ENCODE assay signal across 24 mouse cellular contexts in the genomic region with DNA sequence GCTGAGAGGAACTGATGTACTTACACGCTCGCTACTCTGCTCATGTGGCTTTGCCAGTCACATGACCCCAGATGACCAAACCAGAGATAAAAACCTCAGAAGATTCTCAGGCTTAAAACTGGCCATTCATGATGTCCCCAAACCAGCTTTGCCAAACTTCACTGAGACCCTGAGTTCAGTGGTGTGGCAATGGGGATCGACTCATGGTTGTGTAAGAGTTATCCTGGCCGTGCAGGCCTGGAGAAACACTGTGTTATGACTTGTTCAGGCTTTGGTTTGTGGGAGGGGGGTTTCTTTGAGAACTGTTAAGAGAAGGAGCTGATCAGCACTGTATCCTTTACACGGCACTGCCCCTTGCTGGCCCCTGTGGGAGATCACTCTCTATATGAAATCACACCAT.
"Had no signal": no experiment of that assay in that cellular context is flagged by ENCODE, and none has a peak within 500 bp of the region (broad histone marks: within the 10 kb centered on the region; RNA-seq: fewer than 3 reads in every experiment).

No protein-coding gene starts in this region.

- H3K9me3 ChIP-seq: heart, embryonic 13.5 days; heart, embryonic 15.5 days; hindbrain, embryonic 13.5 days; hindbrain, embryonic 15.5 days; intestine, embryonic 15.5 days; limb, embryonic 10.5 days; limb, embryonic 12.5 days; liver, embryonic 12.5 days had no signal

- H3K27me3 ChIP-seq: hindbrain, embryonic 13.5 days; hindbrain, embryonic 15.5 days had no signal

- H3K36me3 ChIP-seq: heart, embryonic 13.5 days; heart, embryonic 15.5 days; intestine, embryonic 15.5 days; limb, embryonic 10.5 days; limb, embryonic 12.5 days; liver, embryonic 12.5 days had no signal

- H3K4me3 ChIP-seq: heart, adult 2 months; heart, embryonic 13.5 days; heart, embryonic 15.5 days; hindbrain, embryonic 13.5 days; hindbrain, embryonic 15.5 days; intestine, embryonic 15.5 days; layer of hippocampus, adult 2 months; left cerebral cortex, adult 2 months; limb, embryonic 10.5 days; limb, embryonic 12.5 days; liver, embryonic 12.5 days had no signal

- H3K4me2 ChIP-seq: heart, embryonic 11.5 days; heart, embryonic 13.5 days; heart, embryonic 15.5 days; hindbrain, embryonic 13.5 days; hindbrain, embryonic 15.5 days; intestine, embryonic 15.5 days; limb, embryonic 12.5 days; liver, embryonic 12.5 days had no signal

- DNase-seq: gastrocnemius, postnatal 14 days; gastrocnemius, postnatal 36 days; heart, adult 2 months; heart, postnatal 14 days; heart, postnatal 36 days; kidney, adult 18-20 months; kidney, adult 8-10 months; kidney, postnatal 10 days; kidney, postnatal 25 days; kidney, postnatal 4 days; liver had no signal

- H3K27ac ChIP-seq: heart, adult 2 months; heart, embryonic 13.5 days; heart, embryonic 15.5 days; hindbrain, embryonic 13.5 days; hindbrain, embryonic 15.5 days; intestine, embryonic 15.5 days; layer of hippocampus, adult 2 months; left cerebral cortex, adult 2 months; limb, embryonic 10.5 days; limb, embryonic 12.5 days; liver, embryonic 12.5 days had no signal

- ATAC-seq: inflammation-experienced regulatory T-cells, adult 6 months; intestine, embryonic 15.5 days; intestine, postnatal 0 days; liver, embryonic 12.5 days had no signal

- H3K4me1 ChIP-seq: liver, embryonic 12.5 days had no signal

- H3K9ac ChIP-seq: heart, embryonic 13.5 days; heart, embryonic 15.5 days; hindbrain, embryonic 13.5 days; hindbrain, embryonic 15.5 days; intestine, embryonic 15.5 days; limb, embryonic 12.5 days; liver, embryonic 12.5 days had no signal
